Mouse (Mus musculus) liver, embryonic 14.5 days (tissue): ENCODE data around the gene Timm10.

ENCODE experiments used
- CTCF ChIP-seq: IDR thresholded peaks from 2 replicates; pipeline ENCODE4 v1.5.1; 2016; ENCODE audit warnings: antibody characterized with exemption, low read depth, control low read depth
- EP300 ChIP-seq: IDR thresholded peaks from 2 replicates; pipeline ENCODE4 v1.6.1; 2016; ENCODE audit warnings: antibody characterized with exemption, low read depth

GRCm38 (mm10) chr2:84810886-84811577 lies 15.8 kb upstream of the Timm10 start:
- TF ChIP-seq CTCF (peak; percentile 95), EP300 (no peak; the same call in 1 of the 2 replicates)
